Mouse (Mus musculus) inflammation-experienced regulatory T-cells, adult 6 months (primary cell): ENCODE measurements at regions not wholly inside any gene's neighbourhood (a gene's known extent, or its start where the extent isn't known, plus 50 kb on each side); places are given as distances from the start of the nearest gene placed in this dataset.

Experiments used
- ATAC-seq: one replicate; pipeline ENCODE4 v1.8.0; 2017

GRCm38 (mm10) chr1:164622946-164623345, 164.8 kb upstream of the Atp1b1 start:
- no peak for ATAC-seq

- no peak for ATAC-seq
Measured at GRCm38 (mm10) chr1:164622417-164622816, 164.3 kb upstream of the Atp1b1 start.

- no peak for ATAC-seq
Measured at GRCm38 (mm10) chr1:164620129-164620528, 162.0 kb upstream of the Atp1b1 start.

GRCm38 (mm10) chr1:164617871-164618270, 159.7 kb upstream of the Atp1b1 start:
- no peak for ATAC-seq

- no peak for ATAC-seq
Measured at GRCm38 (mm10) chr1:164607061-164607460, 148.9 kb upstream of the Atp1b1 start.

- no peak for ATAC-seq
Measured at GRCm38 (mm10) chr1:164606141-164606754, 148.1 kb upstream of the Atp1b1 start.

- ATAC-seq = no peak
Measured at GRCm38 (mm10) chr1:164603433-164603832, 145.3 kb upstream of the Atp1b1 start.

- ATAC-seq = no peak
Measured at GRCm38 (mm10) chr1:164602568-164602967, 144.4 kb upstream of the Atp1b1 start.

GRCm38 (mm10) chr1:164590205-164590613, 132.1 kb upstream of the Atp1b1 start:
- ATAC-seq = no peak

GRCm38 (mm10) chr1:164586066-164586989, 128.2 kb upstream of the Atp1b1 start:
- no peak for ATAC-seq

GRCm38 (mm10) chr1:164576856-164577489, 118.8 kb upstream of the Atp1b1 start:
- no peak for ATAC-seq

GRCm38 (mm10) chr1:164573639-164574038, 115.5 kb upstream of the Atp1b1 start:
- peak; percentile 29 for ATAC-seq

GRCm38 (mm10) chr1:164572183-164572582, 114.0 kb upstream of the Atp1b1 start:
- no peak for ATAC-seq

GRCm38 (mm10) chr1:164571496-164572078, 113.4 kb upstream of the Atp1b1 start:
- ATAC-seq = peak; percentile 72

GRCm38 (mm10) chr1:164564847-164565246, 106.7 kb upstream of the Atp1b1 start:
- ATAC-seq = no peak

GRCm38 (mm10) chr1:164559546-164560228, 101.5 kb upstream of the Atp1b1 start:
- no peak for ATAC-seq

- no peak for ATAC-seq
Measured at GRCm38 (mm10) chr1:164552658-164553057, 94.5 kb upstream of the Atp1b1 start.

GRCm38 (mm10) chr1:164551019-164551418, 92.9 kb upstream of the Atp1b1 start:
- no peak for ATAC-seq

- no peak for ATAC-seq
Measured at GRCm38 (mm10) chr1:164550596-164550995, 92.4 kb upstream of the Atp1b1 start.

- ATAC-seq = no peak
Measured at GRCm38 (mm10) chr1:164548071-164548470, 89.9 kb upstream of the Atp1b1 start.

GRCm38 (mm10) chr1:164545843-164546242, 87.7 kb upstream of the Atp1b1 start:
- ATAC-seq = no peak

GRCm38 (mm10) chr1:164543045-164543803, 85.1 kb upstream of the Atp1b1 start:
- ATAC-seq = no peak
